Mouse (Mus musculus): Measurements from ENCODE around the gene Usp20.

Usp20 gene

GRCm38 (mm10) chr2:30985111-30986020 lies 3.3 kb downstream of the Usp20 start:
- intact Hi-C loops (cut with DNase I) = no loop called here

- intact Hi-C loops (cut with DNase I) = no loop called here
These were observed 8.1 kb downstream of the Usp20 start for GRCm38 (mm10) chr2:30990221-30990620.

DNA sequence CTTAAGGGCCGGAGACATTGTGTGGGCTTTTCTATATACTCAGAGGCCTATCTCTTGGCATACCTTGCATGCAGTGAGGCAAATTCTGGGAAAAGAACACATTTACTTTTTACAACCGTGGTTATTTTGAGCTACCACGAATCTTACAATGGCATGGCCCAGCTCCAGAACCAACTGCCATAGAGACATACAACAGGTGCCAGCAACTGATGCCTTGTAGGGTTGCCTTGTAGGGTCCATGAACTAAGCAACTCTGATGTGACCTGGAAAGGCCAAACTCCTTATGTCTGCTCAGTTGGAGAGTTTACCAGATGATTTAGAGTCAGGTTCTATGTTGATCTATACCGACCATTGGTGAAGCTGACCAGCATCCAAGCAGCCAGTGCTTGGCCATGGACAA lies 12.8 kb downstream of the Usp20 start:
- intact Hi-C loops (cut with DNase I) = no loop called here

DNA sequence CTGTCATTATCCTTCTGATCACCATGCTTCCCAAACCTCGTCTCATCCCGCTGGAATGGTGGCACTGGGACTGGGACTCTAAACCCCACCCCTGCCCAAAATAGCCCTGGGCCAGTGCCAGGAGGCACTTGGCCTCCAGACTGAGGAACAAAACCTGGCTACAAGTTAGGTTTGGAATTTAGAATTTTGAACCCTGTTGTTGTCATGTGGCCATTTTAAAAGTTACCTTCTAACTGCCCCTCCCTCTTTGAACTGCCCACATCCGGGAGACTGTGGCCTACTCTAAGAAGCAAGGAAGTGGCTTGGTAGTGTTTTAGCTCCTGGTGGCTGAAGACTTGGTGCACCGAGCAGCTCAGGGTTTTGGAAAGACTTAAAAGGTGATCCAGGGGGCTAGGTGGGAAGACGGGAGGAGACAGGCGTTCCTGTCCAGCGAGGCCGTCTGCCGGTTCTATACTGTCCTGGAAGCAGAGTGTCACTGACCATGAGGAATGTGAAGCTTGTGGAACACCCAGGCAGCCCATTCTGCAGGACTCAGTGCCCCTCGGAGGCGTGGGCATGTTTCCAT lies 13.4 kb downstream of the Usp20 start:
- intact Hi-C loops (cut with DNase I) = no loop called here

- intact Hi-C loops (cut with DNase I) = no loop called here
These were observed 16.6 kb downstream of the Usp20 start for GRCm38 (mm10) chr2:30998443-30999260.

DNA sequence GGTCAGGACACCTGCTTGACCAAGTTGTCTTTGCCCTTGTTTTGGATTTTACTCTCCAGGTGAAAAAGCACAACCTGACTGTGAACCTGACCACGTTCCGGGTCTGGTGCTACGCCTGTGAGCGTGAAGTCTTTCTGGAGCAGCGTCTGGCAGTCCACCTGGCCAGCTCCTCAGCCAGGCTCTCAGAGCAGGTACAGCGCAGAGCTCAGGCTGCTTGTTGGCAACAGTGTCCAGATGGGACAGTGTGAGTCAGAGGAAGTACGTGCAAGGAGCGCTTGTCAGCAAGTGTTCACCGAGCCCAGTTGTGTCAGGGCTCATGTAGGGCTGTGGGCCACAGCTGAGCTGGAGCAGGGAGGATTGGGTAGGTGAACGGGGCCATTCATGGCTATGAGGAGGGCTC lies 20.8 kb downstream of the Usp20 start:
- intact Hi-C loops (cut with DNase I) = no loop called here

DNA sequence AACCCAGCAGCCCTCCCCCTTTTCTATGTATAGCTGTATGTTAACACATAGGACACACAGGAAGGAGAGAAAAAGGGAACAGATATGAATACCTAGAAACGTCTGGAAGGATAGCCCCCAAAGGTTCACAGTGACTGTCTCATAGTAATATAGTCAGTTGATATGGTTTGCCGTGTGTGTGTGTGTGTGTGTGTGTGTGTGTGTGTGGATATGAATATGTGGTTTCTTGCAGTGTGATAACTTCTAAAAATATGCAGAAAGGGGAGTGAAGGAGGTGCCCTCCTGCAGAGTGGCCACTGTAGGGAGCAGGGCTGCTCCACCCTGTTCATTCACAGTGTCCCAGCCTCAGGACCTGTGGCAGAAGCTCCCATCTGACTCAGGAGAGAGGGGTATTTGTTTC lies 23.4 kb downstream of the Usp20 start:
- intact Hi-C loops (cut with DNase I) = no loop called here

DNA sequence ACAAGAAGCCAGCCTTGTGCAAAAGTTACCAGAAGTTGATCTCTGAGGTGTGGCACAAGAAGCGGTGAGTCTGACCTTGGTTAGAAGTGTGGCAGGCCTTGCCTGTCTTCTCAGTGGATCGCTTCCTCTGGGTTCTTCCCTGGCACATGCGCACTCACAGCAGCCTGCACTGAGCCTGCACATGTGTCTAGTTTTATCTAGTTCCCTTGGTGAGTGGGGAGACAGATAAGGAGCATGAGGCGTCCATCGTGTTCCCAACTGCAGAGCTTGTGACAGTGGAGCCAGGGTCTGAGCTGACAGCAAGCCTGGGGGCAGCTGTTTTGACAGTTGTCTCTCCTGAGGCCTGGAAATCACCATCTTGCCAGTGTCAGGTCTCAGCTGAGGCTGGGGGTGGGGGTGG lies 24.4 kb downstream of the Usp20 start:
- intact Hi-C loops (cut with DNase I) = no loop called here

- intact Hi-C loops (cut with DNase I) = no loop called here
These were observed 25.1 kb downstream of the Usp20 start for GRCm38 (mm10) chr2:31007208-31007607.

DNA sequence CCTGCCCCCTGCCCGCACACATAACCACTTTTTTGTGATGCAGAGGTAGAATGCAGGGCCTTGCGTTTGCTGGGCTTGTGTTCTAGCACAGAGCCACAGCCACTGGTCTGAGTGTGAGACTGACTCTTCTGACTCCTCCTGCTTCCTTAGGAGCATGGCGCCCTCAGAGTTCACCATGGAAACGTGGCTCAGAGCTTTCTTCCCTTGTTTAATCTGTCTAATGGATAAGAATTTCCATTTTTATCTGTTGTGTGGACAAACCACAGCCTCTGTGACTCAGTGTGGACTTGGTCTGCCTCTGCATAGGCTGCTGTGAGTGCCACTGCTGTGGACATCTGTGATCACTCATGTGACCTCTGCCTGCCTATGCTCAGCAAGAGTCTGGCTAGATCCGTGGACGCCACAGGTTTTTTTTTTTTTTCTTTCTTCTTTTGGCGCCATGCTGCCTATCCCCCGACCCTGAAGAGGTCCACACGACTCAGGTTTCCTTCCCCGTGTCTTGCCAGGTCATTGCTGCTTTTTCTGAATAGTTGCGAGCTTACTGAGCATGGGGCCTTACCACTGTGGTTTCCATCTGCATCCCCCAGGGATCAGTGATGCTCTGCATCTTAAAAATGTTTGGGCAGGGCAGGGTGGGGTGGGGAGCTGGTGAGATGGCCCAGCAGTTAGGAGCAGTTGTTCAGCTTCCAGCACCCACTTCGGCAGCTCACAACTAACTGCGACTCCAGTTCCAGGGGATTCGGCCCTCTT lies 31.5 kb downstream of the Usp20 start:
- intact Hi-C loops (cut with DNase I) = no loop called here

- intact Hi-C loops (cut with DNase I) = no loop called here
These were observed 35.7 kb downstream of the Usp20 start for GRCm38 (mm10) chr2:31017625-31018317.

DNA sequence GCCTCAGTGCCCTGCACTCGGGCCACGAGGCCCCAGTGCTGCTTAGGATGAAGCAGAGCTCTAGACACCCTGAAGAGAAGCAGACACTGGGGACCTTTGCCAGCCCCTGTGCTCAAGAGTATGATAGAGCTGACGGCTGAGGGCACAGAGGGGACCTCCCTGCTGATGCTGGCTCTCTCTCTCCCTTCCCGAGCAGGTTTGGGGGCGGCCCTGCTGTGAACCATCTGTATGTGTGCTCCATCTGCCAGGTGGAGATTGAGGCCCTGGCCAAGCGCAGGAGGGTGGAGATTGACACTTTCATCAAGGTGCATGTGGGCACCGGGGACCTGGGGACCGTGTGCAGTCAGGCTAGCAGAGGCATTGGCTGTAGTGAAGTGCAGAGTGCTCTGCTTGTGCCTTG lies 36.4 kb downstream of the Usp20 start:
- intact Hi-C loops (cut with DNase I) = no loop called here

DNA sequence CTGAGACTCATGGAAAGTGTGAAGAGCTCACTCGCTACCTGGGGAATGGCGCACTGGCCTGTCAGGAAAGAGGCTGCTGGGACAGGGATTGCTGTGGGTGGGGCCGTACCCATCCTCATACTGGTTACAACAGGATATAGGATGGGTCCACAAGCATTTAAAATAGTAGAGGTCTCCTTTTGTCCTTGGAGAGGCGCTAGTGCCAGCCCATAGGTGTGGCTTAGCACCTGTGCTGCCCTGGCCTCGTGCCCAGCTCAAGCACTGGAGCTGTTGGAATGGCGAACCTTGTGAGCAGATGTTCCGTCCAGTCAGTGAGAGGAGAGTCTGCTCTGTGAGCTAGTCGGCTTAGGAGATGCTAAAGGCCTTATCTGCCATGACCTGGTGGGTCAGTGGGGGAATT lies 36.9 kb downstream of the Usp20 start:
- intact Hi-C loops (cut with DNase I) = no loop called here

- intact Hi-C loops (cut with DNase I) = loop anchor here (5.0 to 10.0 kb wide), 2 partner anchors 132 to 275 kb away; partner anchors contain the start of gene Gpr107
These were observed 38.1 kb downstream of the Usp20 start for GRCm38 (mm10) chr2:31020202-31020601.

DNA sequence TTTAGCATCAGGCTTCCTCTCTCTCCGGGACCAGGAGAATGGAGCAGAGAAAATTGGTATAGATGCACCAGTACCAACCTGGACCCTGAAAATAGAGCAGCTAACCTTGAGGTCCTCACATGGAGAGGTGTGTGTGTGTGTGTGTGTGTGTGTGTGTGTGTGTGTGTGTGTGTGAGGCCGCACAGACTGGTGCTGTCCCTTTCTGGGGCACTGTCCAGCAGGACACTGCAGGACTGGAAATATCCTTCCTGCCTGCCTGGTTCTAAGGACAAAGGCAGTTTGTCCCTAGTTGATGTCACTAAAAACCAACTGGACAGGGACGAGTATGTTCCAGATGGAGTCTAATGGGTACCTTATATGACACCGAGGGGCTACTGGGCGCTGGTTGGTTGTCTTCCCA lies 41.9 kb downstream of the Usp20 start:
- intact Hi-C loops (cut with DNase I) = loop anchor here (5.0 to 10.0 kb wide), 2 partner anchors 128 to 271 kb away; partner anchors contain the start of gene Gpr107

DNA sequence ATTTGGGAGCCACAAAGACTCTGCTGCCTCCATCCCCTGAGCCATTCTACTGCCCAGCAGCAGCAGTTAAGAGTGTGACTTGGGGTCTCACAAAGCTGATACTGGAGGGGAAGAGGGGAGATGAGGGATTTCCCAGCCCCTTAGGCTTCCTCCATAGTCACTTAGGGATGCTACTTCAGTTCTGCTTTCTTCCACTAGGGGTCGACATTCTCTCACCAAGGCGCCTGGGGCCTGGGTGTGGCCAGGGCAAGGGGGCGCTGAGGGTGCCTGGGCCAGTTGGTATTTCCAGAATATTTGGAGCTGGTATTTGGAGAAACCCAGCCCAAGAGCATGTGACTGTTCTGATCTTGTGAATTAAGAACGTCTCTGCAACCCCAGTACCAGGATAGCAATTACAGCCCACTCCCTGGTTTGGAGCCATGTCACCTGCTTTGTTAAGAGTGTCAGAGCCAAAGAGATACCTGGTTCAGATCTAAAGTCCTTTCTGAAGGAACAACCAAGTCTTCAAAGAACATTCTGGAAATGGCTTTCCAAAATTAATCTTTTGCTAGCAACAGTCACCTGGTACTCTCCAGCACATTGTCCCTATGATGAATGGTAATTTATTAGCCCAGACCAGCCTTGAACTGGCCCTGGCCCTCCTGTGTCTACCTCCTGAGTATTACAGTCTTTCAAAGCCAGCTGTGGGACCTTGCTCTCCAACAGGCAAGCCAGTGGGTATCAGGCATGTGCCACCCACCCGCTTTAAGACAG lies 42.7 kb downstream of the Usp20 start:
- intact Hi-C loops (cut with DNase I) = loop anchor here (5.0 to 10.0 kb wide), 2 partner anchors 128 to 270 kb away; partner anchors contain the start of gene Gpr107

DNA sequence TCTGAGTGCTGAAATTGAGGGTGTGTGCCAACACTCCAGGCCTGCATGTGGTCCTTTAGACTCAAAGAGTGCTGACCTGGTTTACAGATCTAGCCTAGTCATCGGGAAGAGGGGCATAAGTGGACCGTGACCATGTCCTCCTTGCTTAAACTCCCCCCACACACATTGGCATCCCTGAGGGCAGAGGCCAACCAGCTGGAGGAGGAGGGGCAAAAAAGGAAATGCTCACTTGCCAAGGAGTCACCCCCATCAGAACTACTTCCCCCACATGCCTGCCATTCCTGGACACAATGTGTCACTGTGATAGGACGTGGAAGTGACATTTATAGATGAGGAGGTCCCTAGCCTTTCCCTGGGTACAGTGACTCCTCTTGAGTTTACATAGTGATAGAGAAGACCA lies 43.4 kb downstream of the Usp20 start:
- intact Hi-C loops (cut with DNase I) = loop anchor here (10.0 kb wide), 1 partner anchor 269 kb away; no protein-coding TSS in a partner anchor

GRCm38 (mm10) chr2:31026642-31027041 lies 44.6 kb downstream of the Usp20 start:
- intact Hi-C loops (cut with DNase I) = loop anchor here (10.0 kb wide), 1 partner anchor 268 kb away; no protein-coding TSS in a partner anchor

- intact Hi-C loops (cut with DNase I) = no loop called here
These were observed 49.9 kb downstream of the Usp20 start for GRCm38 (mm10) chr2:31031972-31032371.

DNA sequence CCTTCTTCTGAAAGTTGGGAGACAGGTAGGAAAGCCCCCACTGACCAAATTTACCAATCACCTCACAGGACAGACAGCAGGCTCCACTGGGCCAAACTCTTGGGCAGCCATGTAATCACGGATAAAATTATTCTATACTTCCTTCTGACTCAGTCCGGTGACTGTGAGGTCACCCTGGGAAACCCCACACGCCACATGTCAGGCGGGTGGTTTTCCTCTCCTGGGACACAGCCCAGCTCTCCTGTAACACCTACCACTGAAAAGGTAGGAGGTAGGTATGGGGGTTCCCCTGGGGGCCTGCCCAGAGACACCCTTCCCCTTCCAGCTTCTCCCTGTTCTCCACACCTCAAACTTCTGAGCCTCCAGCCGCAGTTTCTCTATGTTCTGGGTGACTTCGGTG lies 54.7 kb downstream of the Usp20 start:
- intact Hi-C loops (cut with DNase I) = no loop called here

All from adrenal gland (tissue).